Mouse (Mus musculus) embryonic facial prominence, embryonic 11.5 days (tissue): Measurements from ENCODE around the gene Mdc1. TPM values are rescaled to one million over a fixed set of nuclear protein-coding genes. Genes with fewer than 3 reads are reported as not detected.
A peak's percentile ranks its signal among the peaks of the same experiment; 100 is the strongest.

ENCODE experiments used
- ATAC-seq: fragments of 200-750 bp; cut with Nextera tagmentation; replicated peaks from 2 replicates; pipeline ENCODE4 v1.8.0; 2017; ENCODE audit warnings: low read depth; ENCODE audit not compliant: insufficient number of reproducible peaks, low FRiP score, low TSS enrichment
- DNase-seq: peaks from one replicate; pipeline ENCODE4 v3.0.0-alpha.2; 2015; ENCODE audit warnings: low spot score
- H3K27ac ChIP-seq: fragments of 300-500 bp; sonication (generic); replicated peaks from 2 replicates; pipeline ENCODE4 v1.5.1; 2014; ENCODE audit warnings: mild to moderate bottlenecking, low read depth, low read length, control low read depth
- H3K27me3 ChIP-seq: fragments of 300-500 bp; sonication (generic); 2 replicates; pipeline ENCODE4 v1.6.1; 2014; ENCODE audit warnings: mild to moderate bottlenecking, low read length, moderate library complexity, mixed read lengths; ENCODE audit not compliant: control insufficient read depth, insufficient read depth
- H3K36me3 ChIP-seq: fragments of 300-500 bp; sonication (generic); replicated peaks from 2 replicates; pipeline ENCODE4 v1.6.1; 2014; ENCODE audit warnings: low read depth, mild to moderate bottlenecking, low read length, moderate library complexity, mixed read lengths; ENCODE audit not compliant: control insufficient read depth, insufficient read depth
- H3K4me1 ChIP-seq: fragments of 300-500 bp; sonication (generic); 2 replicates; pipeline ENCODE4 v1.6.1; 2014; ENCODE audit warnings: low read length, mixed read lengths; ENCODE audit not compliant: control insufficient read depth, insufficient read depth
- H3K4me2 ChIP-seq: fragments of 300-500 bp; sonication (generic); 2 replicates; pipeline ENCODE4 v1.6.1; 2014; ENCODE audit warnings: low read depth, mild to moderate bottlenecking, control low read depth, low read length, moderate library complexity
- H3K4me3 ChIP-seq: fragments of 300-500 bp; sonication (generic); 2 replicates; pipeline ENCODE4 v1.5.1; 2014; ENCODE audit warnings: low read depth, low read length, control low read depth
- H3K9ac ChIP-seq: fragments of 300-500 bp; sonication (generic); replicated peaks from 2 replicates; pipeline ENCODE4 v1.6.1; 2014; ENCODE audit warnings: mild to moderate bottlenecking, control low read depth, low read length
- H3K9me3 ChIP-seq: fragments of 300-500 bp; sonication (generic); replicated peaks from 2 replicates; pipeline ENCODE4 v1.6.1; 2016; ENCODE audit warnings: mild to moderate bottlenecking, low read length, inconsistent platforms, mixed read lengths; ENCODE audit not compliant: control insufficient read depth
- WGBS: fragments of 180-500 bp; shearing (Covaris S2); extraction: QIAGEN DNeasy Blood & Tissue Kit; methylation state at CpG from one replicate; pipeline ENCODE4 v1.1.7; 2014; 5-methylcytosine and 5-hydroxymethylcytosine counted together
- polyA plus RNA-seq: library from polyadenylated mRNA; unstranded; fragments of >200 nt; fragmentation: Nextera tagmentation; extraction: Ambion mirVana; gene quantifications from 2 replicates; pipeline ENCODE4 v1.2.1, GENCODE M21; 2014

Mdc1 gene
- polyA plus RNA-seq, 1 experiment from 2014 or later = 23.4 TPM

DNA sequence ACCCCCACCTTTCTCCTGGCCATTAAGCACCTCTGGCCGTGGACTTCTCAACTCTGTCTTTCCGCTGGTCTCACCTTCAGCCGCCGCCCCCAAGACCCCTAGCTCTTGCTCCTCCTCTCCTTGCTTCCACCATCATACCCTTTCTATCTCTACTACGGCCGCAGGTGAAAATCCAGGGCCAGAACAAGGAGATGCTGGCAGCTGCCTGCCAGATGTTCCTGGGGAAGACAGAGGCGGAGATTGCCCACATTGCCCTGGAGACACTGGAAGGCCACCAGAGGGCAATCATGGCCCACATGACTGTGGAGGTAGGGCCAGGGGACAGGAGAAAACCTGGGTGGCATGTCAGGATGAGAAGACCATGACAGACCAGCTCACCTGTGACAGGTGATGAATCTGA is 16.9 kb upstream of the Mdc1 start:
- no peak overlapping the region for H3K4me3 ChIP-seq

DNA sequence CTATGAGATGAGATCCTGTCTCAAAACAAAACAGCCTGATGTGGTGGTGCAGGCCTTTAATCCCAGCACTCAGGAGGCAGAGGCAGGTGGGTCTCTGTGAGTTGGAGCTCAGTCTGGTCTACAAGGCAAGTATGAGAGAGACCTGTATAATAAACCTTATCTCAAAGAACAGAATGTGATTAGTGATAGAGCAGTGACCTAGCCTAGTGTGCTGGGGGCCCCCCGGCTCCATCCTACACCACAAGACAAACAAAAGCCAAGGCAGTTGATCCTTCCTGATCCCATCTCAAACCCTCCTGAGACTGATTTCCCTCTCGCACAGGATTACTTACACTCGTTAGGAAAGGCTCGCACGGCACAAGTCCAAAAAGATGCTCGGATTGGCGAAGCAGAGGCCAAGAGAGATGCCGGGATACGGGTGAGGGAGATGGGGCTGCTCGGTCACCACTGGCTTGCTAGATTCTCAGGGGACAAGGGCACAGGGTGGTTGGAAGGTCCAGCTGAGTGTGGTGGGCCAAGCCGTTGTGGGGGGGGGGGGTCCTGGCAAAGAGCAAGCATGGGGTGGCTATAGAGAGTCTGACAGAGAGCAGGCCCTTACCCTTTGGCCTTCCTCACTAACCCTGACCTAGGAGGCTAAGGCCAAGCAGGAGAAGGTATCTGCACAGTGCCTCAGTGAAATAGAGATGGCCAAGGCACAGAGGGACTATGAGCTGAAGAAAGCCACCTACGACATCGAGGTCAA is 16.0 kb upstream of the Mdc1 start:
- H3K27ac ChIP-seq = no peak overlapping the region
- no peak overlapping the region for H3K4me2 ChIP-seq
- no peak overlapping the region for H3K9ac ChIP-seq
- H3K27me3 ChIP-seq = no peaks in the 10 kb centered on the region; the same call in 1 of the 2 replicates
- H3K36me3 ChIP-seq = no peaks in the 10 kb centered on the region
- DNase-seq (no peak), ATAC-seq (no peak)
- peaks cover 3% of the 10 kb centered on the region for H3K4me1 ChIP-seq
- H3K9me3 ChIP-seq = no peaks in the 10 kb centered on the region
- H3K4me3 ChIP-seq = no peak overlapping the region
- 92% methylated on average over 13 of the region's 13 CpGs for whole genome bisulfite sequencing

More for the DNA sequence above, 16.9 kb upstream of the Mdc1 start:
- no peaks in the 10 kb centered on the region for H3K36me3 ChIP-seq
- H3K27ac ChIP-seq = no peak overlapping the region
- H3K9me3 ChIP-seq = no peaks in the 10 kb centered on the region
- ATAC-seq (no peak), DNase-seq (no peak)
- no peaks in the 10 kb centered on the region; the same call in 1 of the 2 replicates for H3K27me3 ChIP-seq
- 49% methylated on average over 7 of the region's 7 CpGs for WGBS
- H3K4me1 ChIP-seq = peaks cover 3% of the 10 kb centered on the region
- 0 out of 2 replicates have a peak overlapping the region, but pooled peaks have one; percentile 95 for H3K4me2 ChIP-seq
- no peak overlapping the region for H3K9ac ChIP-seq

DNA sequence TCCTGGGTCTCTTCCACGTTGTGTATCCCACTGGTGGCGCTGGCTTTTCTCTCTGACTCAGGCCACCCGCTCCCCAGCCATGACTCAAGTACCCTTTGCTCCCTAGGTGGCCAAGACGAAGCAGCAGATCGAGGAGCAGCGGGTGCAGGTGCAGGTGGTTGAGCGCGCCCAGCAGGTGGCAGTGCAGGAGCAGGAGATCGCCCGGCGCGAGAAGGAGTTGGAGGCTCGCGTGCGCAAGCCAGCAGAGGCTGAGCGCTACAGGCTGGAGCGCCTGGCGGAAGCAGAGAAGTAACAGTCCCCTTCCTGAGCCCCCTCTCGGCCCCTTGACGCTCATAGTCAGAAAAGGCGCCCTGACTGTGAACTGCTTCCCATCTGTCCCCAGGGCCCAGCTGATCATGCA is 11.6 kb upstream of the Mdc1 start:
- Histone ChIP-seq H3K27me3 (no peaks in the 10 kb centered on the region), H3K9ac (no peak overlapping the region), H3K4me2 (no peak overlapping the region), H3K4me3 (no peak overlapping the region), H3K9me3 (no peaks in the 10 kb centered on the region), H3K4me1 (0 out of 2 replicates have a peak, but pooled peaks cover under 1% of the 10 kb centered on the region), H3K36me3 (peaks cover 6% of the 10 kb centered on the region), H3K27ac (no peak overlapping the region)
- ATAC-seq (peak; percentile 40), DNase-seq (peak; percentile 89)
- WGBS = 3% methylated on average over 21 of the region's 21 CpGs

DNA sequence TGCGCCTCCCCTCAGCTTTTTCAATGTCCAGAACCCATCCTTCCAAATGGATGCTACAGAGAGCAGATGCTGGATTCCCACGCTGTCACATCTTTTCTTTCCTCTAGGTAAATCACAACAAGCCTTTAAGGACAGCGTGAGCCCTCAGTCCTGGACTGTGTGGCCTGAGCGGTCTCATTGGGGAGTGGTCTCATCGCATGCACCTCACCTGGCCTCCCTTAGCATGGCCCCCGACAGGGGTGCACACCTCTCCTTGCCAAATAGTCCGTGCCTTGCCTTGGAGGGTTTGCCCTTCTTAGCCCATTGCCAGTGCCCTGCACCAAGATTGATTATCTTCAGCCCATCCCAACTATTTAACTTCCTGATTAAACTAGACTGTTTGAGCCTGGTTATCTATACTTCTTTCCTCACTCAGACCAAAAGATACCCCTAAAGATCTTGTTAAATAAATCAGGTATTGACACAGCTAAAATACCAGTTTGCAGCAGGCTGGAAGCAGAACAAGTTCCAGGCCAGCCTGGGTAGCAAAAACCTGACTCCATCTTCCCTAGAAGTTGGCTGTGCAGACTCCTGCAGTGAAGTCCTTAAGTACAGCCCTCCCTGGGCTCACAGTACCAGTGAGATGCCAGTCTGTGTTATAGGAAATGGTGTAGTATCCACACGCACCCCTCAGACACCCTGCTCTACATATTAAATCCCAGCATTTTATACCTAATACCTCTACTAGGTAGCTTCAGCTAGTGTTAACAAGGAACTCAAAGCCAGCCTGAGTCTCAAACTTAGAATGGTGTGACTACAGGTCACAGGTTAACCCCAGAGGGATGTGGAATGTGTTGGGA is 8.7 kb upstream of the Mdc1 start:
- H3K9ac ChIP-seq = no peak overlapping the region
- H3K27ac ChIP-seq = no peak overlapping the region
- no peaks in the 10 kb centered on the region for H3K27me3 ChIP-seq
- ATAC-seq = no peak
- no peak for DNase-seq
- H3K36me3 ChIP-seq = peaks cover 19% of the 10 kb centered on the region
- H3K4me3 ChIP-seq = no peak overlapping the region
- peaks cover 6% of the 10 kb centered on the region; the same call in 1 of the 2 replicates for H3K4me1 ChIP-seq
- no peak overlapping the region for H3K4me2 ChIP-seq
- H3K9me3 ChIP-seq = no peaks in the 10 kb centered on the region
- WGBS = 73% methylated on average over 8 of the region's 8 CpGs

DNA sequence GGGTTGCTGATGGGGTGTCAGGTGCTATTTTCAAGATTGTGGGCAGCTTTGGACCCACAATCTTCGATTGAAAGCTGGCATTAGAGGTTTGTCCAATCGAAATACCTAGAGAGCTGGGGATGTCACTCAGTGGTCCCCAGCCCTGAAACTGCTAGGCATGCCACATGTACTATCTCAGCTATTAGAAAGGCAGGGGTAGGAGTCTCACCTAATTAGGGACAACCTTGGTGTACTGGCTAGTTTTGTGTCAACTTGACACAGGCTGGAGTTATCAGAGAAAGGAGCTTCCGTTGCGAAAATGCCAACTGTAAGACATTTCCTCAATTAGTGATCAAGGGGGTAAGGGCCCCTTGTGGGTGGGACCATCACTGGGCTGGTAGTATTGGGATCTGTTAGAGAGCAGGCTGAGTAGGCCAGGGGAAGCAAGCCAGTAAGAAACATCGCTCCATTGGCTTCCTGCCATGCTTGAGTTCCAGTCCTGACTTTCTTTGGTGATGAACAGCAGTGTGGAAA is 8.0 kb upstream of the Mdc1 start:
- H3K9me3 ChIP-seq = no peaks in the 10 kb centered on the region
- H3K27ac ChIP-seq = no peak overlapping the region
- peaks cover 6% of the 10 kb centered on the region; the same call in 1 of the 2 replicates for H3K4me1 ChIP-seq
- no peak overlapping the region for H3K4me3 ChIP-seq
- peaks cover 19% of the 10 kb centered on the region for H3K36me3 ChIP-seq
- no peaks in the 10 kb centered on the region for H3K27me3 ChIP-seq
- H3K9ac ChIP-seq = no peak overlapping the region
- ATAC-seq = no peak
- no peak for DNase-seq
- 24% methylated on average over 5 of the region's 5 CpGs for WGBS
- H3K4me2 ChIP-seq = no peak overlapping the region

DNA sequence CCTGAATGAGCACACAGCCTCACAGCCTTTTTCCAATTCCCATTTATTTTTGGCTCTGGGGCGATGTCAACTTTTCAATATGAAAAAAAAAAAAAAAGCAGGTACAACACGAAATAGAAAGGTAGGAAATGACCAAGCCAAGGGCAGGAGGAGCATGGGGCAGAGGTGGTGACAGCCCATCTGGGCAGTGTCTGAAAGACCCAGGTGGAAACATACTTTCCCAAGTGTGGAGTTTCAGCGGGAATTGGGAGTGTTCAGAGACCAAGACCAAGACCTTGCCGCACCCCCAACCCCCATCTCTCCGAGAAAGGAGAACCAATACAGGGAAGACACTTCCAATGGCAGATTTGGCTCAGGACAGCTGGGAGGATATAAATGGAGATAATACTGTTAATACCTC is 7.4 kb upstream of the Mdc1 start:
- H3K9me3 ChIP-seq = no peaks in the 10 kb centered on the region
- DNase-seq (no peak), ATAC-seq (no peak)
- peaks cover 19% of the 10 kb centered on the region for H3K36me3 ChIP-seq
- 0 out of 2 replicates have a peak overlapping the region, but pooled peaks have one; percentile 14 for H3K4me3 ChIP-seq
- 63% methylated on average over 5 of the region's 5 CpGs for WGBS
- H3K4me1 ChIP-seq = peaks cover 6% of the 10 kb centered on the region; the same call in 1 of the 2 replicates
- H3K27me3 ChIP-seq = no peaks in the 10 kb centered on the region
- H3K27ac ChIP-seq = no peak overlapping the region
- no peak overlapping the region; the same call in 1 of the 2 replicates for H3K4me2 ChIP-seq
- no peak overlapping the region for H3K9ac ChIP-seq

DNA sequence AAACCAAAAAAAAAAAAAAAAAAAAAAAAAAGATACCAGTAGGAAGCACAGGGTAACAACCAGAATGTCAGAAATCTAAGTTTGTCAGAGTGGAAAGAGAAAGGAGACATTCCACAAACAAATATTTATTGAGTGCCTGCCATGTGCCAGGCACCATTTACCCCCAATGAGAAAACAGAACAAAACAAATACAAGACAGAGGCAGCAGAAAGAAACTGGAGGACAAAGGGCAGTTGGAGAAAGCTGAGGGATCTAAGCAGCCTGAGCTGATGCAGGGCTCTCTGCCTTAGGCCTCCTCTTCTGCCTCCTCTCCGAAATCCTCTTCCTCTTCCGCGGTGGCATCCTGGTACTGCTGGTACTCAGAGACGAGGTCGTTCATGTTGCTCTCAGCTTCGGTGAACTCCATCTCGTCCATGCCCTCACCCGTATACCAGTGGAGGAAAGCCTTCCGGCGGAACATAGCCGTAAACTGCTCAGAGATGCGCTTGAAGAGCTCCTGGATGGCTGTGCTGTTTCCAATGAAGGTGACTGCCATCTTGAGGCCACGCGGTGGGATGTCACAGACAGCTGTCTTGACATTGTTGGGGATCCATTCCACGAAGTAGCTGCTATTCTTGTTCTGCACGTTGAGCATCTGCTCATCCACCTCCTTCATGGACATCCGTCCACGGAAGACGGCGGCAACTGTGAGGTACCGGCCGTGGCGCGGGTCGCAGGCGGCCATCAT is 6.5 kb upstream of the Mdc1 start:
- no peak for ATAC-seq
- peaks cover 6% of the 10 kb centered on the region; the same call in 1 of the 2 replicates for H3K4me1 ChIP-seq

More for the DNA sequence above, 6.5 kb upstream of the Mdc1 start:
- H3K9ac ChIP-seq = no peak overlapping the region; the same call in 1 of the 2 replicates
- peak overlapping the region; percentile 62 for H3K4me2 ChIP-seq
- peak overlapping the region; percentile 81 for H3K4me3 ChIP-seq
- H3K9me3 ChIP-seq = no peaks in the 10 kb centered on the region
- 80% methylated on average over 26 of the region's 26 CpGs for WGBS
- H3K36me3 ChIP-seq = peaks cover 19% of the 10 kb centered on the region
- no peaks in the 10 kb centered on the region for H3K27me3 ChIP-seq
- no peak for DNase-seq
- no peak overlapping the region for H3K27ac ChIP-seq
